Mouse (Mus musculus): ENCODE results near the gene Wdr43. TPM values are rescaled to one million over a fixed set of nuclear protein-coding genes. Genes with fewer than 3 reads are reported as not detected.

Wdr43 gene
- polyA plus RNA-seq, 1 experiment: 2.8 TPM

GRCm38 (mm10) chr17:71697896-71698618 lies 82.4 kb downstream of the Wdr43 start:
- no peaks in the 10 kb centered on the region for H3K36me3 ChIP-seq (ENCODE audit: control insufficient read depth, insufficient read depth, low read length)
- H3K4me3 ChIP-seq (ENCODE audit: low read depth, low read length): no peak overlapping the region
- no peaks in the 10 kb centered on the region for H3K4me1 ChIP-seq (ENCODE audit: control insufficient read depth, insufficient read depth, insufficient read length, low read length)
- no peak overlapping the region for H3K27ac ChIP-seq (ENCODE audit: insufficient read depth, low read depth, low read length)
- WGBS: 73% methylated on average over 11 of the region's 11 CpGs
- H3K27me3 ChIP-seq (ENCODE audit: control insufficient read depth, insufficient read depth, low read length): no peaks in the 10 kb centered on the region
- no peak for TF ChIP-seq POLR2A (IDR thresholded peaks at IDR 0.05; ENCODE audit: low read depth, low read length)
- no peak for TF ChIP-seq CTCF (IDR thresholded peaks at IDR 0.05; ENCODE audit: extremely low read depth, insufficient read length, insufficient replicate concordance, low read depth, low read length)

GRCm38 (mm10) chr17:71698619-71698956 lies 82.9 kb downstream of the Wdr43 start:
- Histone ChIP-seq H3K36me3 (ENCODE audit: control insufficient read depth, insufficient read depth, low read length) (no peaks in the 10 kb centered on the region), H3K4me1 (ENCODE audit: control insufficient read depth, insufficient read depth, insufficient read length, low read length) (no peaks in the 10 kb centered on the region), H3K27me3 (ENCODE audit: control insufficient read depth, insufficient read depth, low read length) (no peaks in the 10 kb centered on the region), H3K4me3 (ENCODE audit: low read depth, low read length) (no peak overlapping the region), H3K27ac (ENCODE audit: insufficient read depth, low read depth, low read length) (no peak overlapping the region)
- 83% methylated on average over 11 of the region's 11 CpGs for WGBS
- no peak for TF ChIP-seq POLR2A (IDR thresholded peaks at IDR 0.05; ENCODE audit: low read depth, low read length)
- TF ChIP-seq CTCF (IDR thresholded peaks at IDR 0.05; ENCODE audit: extremely low read depth, insufficient read length, insufficient replicate concordance, low read depth, low read length): no peak

- TF ChIP-seq POLR2A (IDR thresholded peaks at IDR 0.05; ENCODE audit: low read depth, low read length) (no peak), CTCF (IDR thresholded peaks at IDR 0.05; ENCODE audit: extremely low read depth, insufficient read length, insufficient replicate concordance, low read depth, low read length) (no peak)
- Histone ChIP-seq H3K4me1 (ENCODE audit: control insufficient read depth, insufficient read depth, insufficient read length, low read length) (no peaks in the 10 kb centered on the region), H3K36me3 (ENCODE audit: control insufficient read depth, insufficient read depth, low read length) (no peaks in the 10 kb centered on the region), H3K27me3 (ENCODE audit: control insufficient read depth, insufficient read depth, low read length) (no peaks in the 10 kb centered on the region), H3K4me3 (ENCODE audit: low read depth, low read length) (no peak overlapping the region), H3K27ac (ENCODE audit: insufficient read depth, low read depth, low read length) (no peak overlapping the region)
- WGBS: 57% methylated on average over 1 of the region's 1 CpGs
Observed at GRCm38 (mm10) chr17:71705113-71705512, 89.4 kb downstream of the Wdr43 start.

- TF ChIP-seq POLR2A (IDR thresholded peaks at IDR 0.05; ENCODE audit: low read depth, low read length) (no peak), CTCF (IDR thresholded peaks at IDR 0.05; ENCODE audit: extremely low read depth, insufficient read length, insufficient replicate concordance, low read depth, low read length) (no peak)
- Histone ChIP-seq H3K4me1 (ENCODE audit: control insufficient read depth, insufficient read depth, insufficient read length, low read length) (no peaks in the 10 kb centered on the region), H3K36me3 (ENCODE audit: control insufficient read depth, insufficient read depth, low read length) (no peaks in the 10 kb centered on the region), H3K27me3 (ENCODE audit: control insufficient read depth, insufficient read depth, low read length) (no peaks in the 10 kb centered on the region), H3K4me3 (ENCODE audit: low read depth, low read length) (no peak overlapping the region), H3K27ac (ENCODE audit: insufficient read depth, low read depth, low read length) (no peak overlapping the region)
- WGBS: 69% methylated on average over 14 of the region's 14 CpGs
Observed at GRCm38 (mm10) chr17:71705550-71706480, 90.1 kb downstream of the Wdr43 start.

- WGBS: 62% methylated on average over 4 of the region's 4 CpGs
- no peak overlapping the region for H3K4me3 ChIP-seq (ENCODE audit: low read depth, low read length)
- TF ChIP-seq POLR2A (IDR thresholded peaks at IDR 0.05; ENCODE audit: low read depth, low read length) (no peak), CTCF (IDR thresholded peaks at IDR 0.05; ENCODE audit: extremely low read depth, insufficient read length, insufficient replicate concordance, low read depth, low read length) (no peak)
- H3K27ac ChIP-seq (ENCODE audit: insufficient read depth, low read depth, low read length): no peak overlapping the region
- no peaks in the 10 kb centered on the region for H3K36me3 ChIP-seq (ENCODE audit: control insufficient read depth, insufficient read depth, low read length)
- no peaks in the 10 kb centered on the region for H3K27me3 ChIP-seq (ENCODE audit: control insufficient read depth, insufficient read depth, low read length)
- H3K4me1 ChIP-seq (ENCODE audit: control insufficient read depth, insufficient read depth, insufficient read length, low read length): no peaks in the 10 kb centered on the region
Observed at GRCm38 (mm10) chr17:71707715-71708114, 92.0 kb downstream of the Wdr43 start.

Other genes starting within 250 kb of the Wdr43 start
- gene Gm4707, start 156.0 kb upstream of the Wdr43 start, polyA plus RNA-seq (2012; rRNA removed): 0.10 and 0.20 TPM in 2 replicates
- gene Smchd1, start 140.6 kb upstream of the Wdr43 start, polyA plus RNA-seq (2012; rRNA removed): 1.4 and 2.3 TPM in 2 replicates
- 0.08 TPM in 2 replicates for gene Ndc80, start 89.0 kb upstream of the Wdr43 start, polyA plus RNA-seq (2012; rRNA removed)
- not detected in 2 replicates for gene Spdya, start 63.8 kb upstream of the Wdr43 start, polyA plus RNA-seq (2012; rRNA removed)
- gene Togaram2, start 57.4 kb downstream of the Wdr43 start, polyA plus RNA-seq (2012; rRNA removed): 0.16 and 0.22 TPM in 2 replicates
- not detected in 2 replicates for gene Pcare, start 137.0 kb downstream of the Wdr43 start, polyA plus RNA-seq (2012; rRNA removed)
- 0.62 and 0.72 TPM in 2 replicates for gene Clip4, start 152.6 kb downstream of the Wdr43 start, polyA plus RNA-seq (2012; rRNA removed)